Mouse (Mus musculus): ENCODE measurements at regions not wholly inside any gene's neighbourhood (a gene's known extent, or its start where the extent isn't known, plus 50 kb on each side); places are given as distances from the start of the nearest gene placed in this dataset.

DNA sequence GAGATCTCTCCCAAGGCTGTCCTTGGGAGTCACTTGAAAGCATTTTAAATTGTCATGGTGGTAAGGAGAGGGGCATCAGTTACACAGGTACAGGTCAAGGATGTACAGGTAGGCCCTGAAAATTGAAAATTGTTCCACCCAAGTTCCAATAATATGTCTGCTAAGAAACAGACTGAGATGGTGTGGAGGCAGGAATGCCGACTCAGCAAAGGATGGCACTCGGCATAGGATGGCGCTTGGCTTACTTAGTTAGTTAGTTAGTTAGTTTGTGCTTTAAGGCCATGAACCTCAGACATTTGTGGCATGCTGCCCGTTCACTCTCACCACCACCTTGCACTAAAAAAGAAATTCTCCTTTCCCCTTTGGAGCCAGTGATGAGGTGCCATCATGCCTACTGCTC lies 78.9 kb downstream of the Zfp706 start:
- TF ChIP-seq CTCF (IDR thresholded peaks at IDR 0.05; ENCODE audit: control insufficient read depth, insufficient read depth, low read length) (no peak), POLR2A (IDR thresholded peaks at IDR 0.05; ENCODE audit: borderline replicate concordance, control insufficient read depth, low read depth, low read length) (no peak)

Measured in bone marrow, adult 2 months (tissue).